Mouse (Mus musculus) gastrocnemius, adult 18-20 months (tissue): ENCODE measurements around the gene Sox1. TPM values are rescaled to one million over a fixed set of nuclear protein-coding genes. Genes with fewer than 3 reads are reported as not detected.

Experiments used
- microRNA-seq: library from miRNA; unstranded; fragments of <30 nt; microRNA quantifications from one replicate; pipeline ENCODE4 v1.2.0, GENCODE M21; 2021
- total RNA-seq, 2 experiments: library from RNA; stranded (reverse); gene quantifications; 2 replicates each; pipeline ENCODE4 v1.2.3; 2021

Gene Sox1
- total RNA-seq, 2 experiments from 2014 or later = not detected

Small RNAs within 50 kb of the gene (microRNA-seq; reads per million reads assigned to microRNA genes)
- gene Gm25239 = not detected

Other genes with a start within 250 kb of the Sox1 start
- gene A230072I06Rik, start 116.5 kb upstream of the Sox1 start, total RNA-seq = not detected
- not detected for gene Spaca7, start 177.7 kb downstream of the Sox1 start, total RNA-seq